Mouse (Mus musculus) liver, postnatal 0 days (tissue): Measurements from ENCODE around the gene Rpl37a.

Experiments used
- CTCF ChIP-seq: sonication (generic); IDR thresholded peaks from 2 replicates; pipeline ENCODE4 v1.5.1; 2016; ENCODE audit warnings: antibody characterized with exemption, low read depth
- EP300 ChIP-seq: IDR thresholded peaks from 2 replicates; pipeline ENCODE4 v1.6.1; 2016; ENCODE audit warnings: antibody characterized with exemption, low read depth, mild to moderate bottlenecking

DNA sequence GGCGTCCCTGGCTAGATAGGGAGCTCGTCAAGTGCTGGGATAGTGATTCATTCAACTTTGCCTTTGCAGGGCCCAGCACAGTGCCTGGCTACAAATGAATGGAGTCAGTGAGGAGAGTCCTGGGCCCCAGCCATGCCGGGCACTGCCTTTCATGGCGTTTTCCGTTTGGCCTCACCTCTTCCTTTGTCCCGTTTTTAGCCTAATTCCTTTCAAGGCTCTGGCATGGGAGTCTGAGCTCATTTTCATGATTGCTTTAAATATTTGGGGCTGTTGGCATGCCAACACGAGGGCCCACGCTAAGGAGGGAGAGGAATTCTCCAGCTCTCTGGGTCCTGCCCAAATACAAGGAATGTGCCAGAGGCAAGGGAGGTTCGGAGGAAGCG lies 28.6 kb downstream of the Rpl37a start:
- no peak for TF ChIP-seq CTCF
- no peak for TF ChIP-seq EP300
